Mouse (Mus musculus): ENCODE measurements around the gene 2510002D24Rik. TPM values are rescaled to one million over a fixed set of nuclear protein-coding genes. Genes with fewer than 3 reads are reported as not detected.
"Not testable (repeated sequence)": the region's sequence is repeated elsewhere in the genome, so short reads cannot be mapped to it uniquely, and the experiment has no call there.

Gene 2510002D24Rik
- polyA plus RNA-seq, 1 experiment from 2014 or later: 18.1 TPM

GRCm38 (mm10) chr16:18836073-18836467 is 308 bp upstream of the 2510002D24Rik start:
- H3K9ac ChIP-seq (ENCODE audit: low read depth, low read length): peak overlapping the region; percentile 94
- WGBS (ENCODE audit: insufficient replicate concordance): 34% methylated on average over 3 of the region's 3 CpGs
- H3K9me3 ChIP-seq (replicated peaks; ENCODE audit: control insufficient read depth, low read length): no peaks in the 10 kb centered on the region
- H3K4me2 ChIP-seq (ENCODE audit: low read depth, low read length): peak overlapping the region; percentile 80
- ATAC-seq (ENCODE audit: low read depth): no peak
- H3K27me3 ChIP-seq (ENCODE audit: control insufficient read depth, insufficient read depth, low read depth, low read length): no peaks in the 10 kb centered on the region
- peak overlapping the region; percentile 77 for H3K4me3 ChIP-seq (ENCODE audit: low read depth, low read length)
- no peak overlapping the region for H3K27ac ChIP-seq (ENCODE audit: low read length)
- peaks cover 8% of the 10 kb centered on the region for H3K4me1 ChIP-seq (ENCODE audit: control insufficient read depth, low read depth, low read length)
- H3K36me3 ChIP-seq (ENCODE audit: control insufficient read depth, insufficient read depth): peaks cover 13% of the 10 kb centered on the region

GRCm38 (mm10) chr16:18838346-18838745 is 2.0 kb downstream of the 2510002D24Rik start:
- no peak overlapping the region for H3K9ac ChIP-seq (ENCODE audit: low read depth, low read length)
- H3K9me3 ChIP-seq (replicated peaks; ENCODE audit: control insufficient read depth, low read length): no peaks in the 10 kb centered on the region
- whole genome bisulfite sequencing (ENCODE audit: insufficient replicate concordance): 90% methylated on average over 4 of the region's 4 CpGs
- H3K27me3 ChIP-seq (ENCODE audit: control insufficient read depth, insufficient read depth, low read depth, low read length): no peaks in the 10 kb centered on the region
- no peak overlapping the region for H3K4me3 ChIP-seq (ENCODE audit: low read depth, low read length)
- no peak overlapping the region for H3K4me2 ChIP-seq (ENCODE audit: low read depth, low read length)
- H3K27ac ChIP-seq (ENCODE audit: low read length): no peak overlapping the region
- H3K4me1 ChIP-seq (ENCODE audit: control insufficient read depth, low read depth, low read length): peaks cover 8% of the 10 kb centered on the region
- ATAC-seq (ENCODE audit: low read depth): no peak
- H3K36me3 ChIP-seq (ENCODE audit: control insufficient read depth, insufficient read depth): peaks cover 10% of the 10 kb centered on the region

GRCm38 (mm10) chr16:18846301-18846820 is 10.0 kb downstream of the 2510002D24Rik start:
- WGBS (ENCODE audit: insufficient replicate concordance): 78% methylated on average over 15 of the region's 15 CpGs

GRCm38 (mm10) chr16:18849521-18850190 is 13.3 kb downstream of the 2510002D24Rik start:
- not testable (repeated sequence) for H3K27me3 ChIP-seq (ENCODE audit: control insufficient read depth, insufficient read depth, low read depth, low read length); H3K9ac ChIP-seq (ENCODE audit: low read depth, low read length); H3K27ac ChIP-seq (ENCODE audit: low read length); H3K4me3 ChIP-seq (ENCODE audit: low read depth, low read length); H3K4me1 ChIP-seq (ENCODE audit: control insufficient read depth, low read depth, low read length); ATAC-seq (ENCODE audit: low read depth); H3K9me3 ChIP-seq (replicated peaks; ENCODE audit: control insufficient read depth, low read length); H3K4me2 ChIP-seq (ENCODE audit: low read depth, low read length); H3K36me3 ChIP-seq (ENCODE audit: control insufficient read depth, insufficient read depth)
- 79% methylated on average over 15 of the region's 17 CpGs for WGBS (ENCODE audit: insufficient replicate concordance)

More at GRCm38 (mm10) chr16:18846301-18846820, 10.0 kb downstream of the 2510002D24Rik start:
- Histone ChIP-seq H3K9ac (ENCODE audit: low read depth, low read length) (no peak overlapping the region), H3K4me1 (ENCODE audit: control insufficient read depth, low read depth, low read length) (no peaks in the 10 kb centered on the region), H3K4me3 (ENCODE audit: low read depth, low read length) (no peak overlapping the region), H3K4me2 (ENCODE audit: low read depth, low read length) (no peak overlapping the region), H3K9me3 (replicated peaks; ENCODE audit: control insufficient read depth, low read length) (no peaks in the 10 kb centered on the region), H3K27me3 (ENCODE audit: control insufficient read depth, insufficient read depth, low read depth, low read length) (no peaks in the 10 kb centered on the region), H3K27ac (ENCODE audit: low read length) (no peak overlapping the region), H3K36me3 (ENCODE audit: control insufficient read depth, insufficient read depth) (no peaks in the 10 kb centered on the region)
- no peak for ATAC-seq (ENCODE audit: low read depth)

- Histone ChIP-seq H3K27me3 (ENCODE audit: control insufficient read depth, insufficient read depth, low read depth, low read length) (no peaks in the 10 kb centered on the region), H3K9me3 (replicated peaks; ENCODE audit: control insufficient read depth, low read length) (0 out of 2 replicates have a peak, but pooled peaks cover 4% of the 10 kb centered on the region), H3K4me1 (ENCODE audit: control insufficient read depth, low read depth, low read length) (no peaks in the 10 kb centered on the region), H3K36me3 (ENCODE audit: control insufficient read depth, insufficient read depth) (no peaks in the 10 kb centered on the region), H3K4me3 (ENCODE audit: low read depth, low read length) (no peak overlapping the region), H3K9ac (ENCODE audit: low read depth, low read length) (no peak overlapping the region), H3K4me2 (ENCODE audit: low read depth, low read length) (no peak overlapping the region), H3K27ac (ENCODE audit: low read length) (no peak overlapping the region)
- ATAC-seq (ENCODE audit: low read depth): no peak
Observed at GRCm38 (mm10) chr16:18858551-18858950, 22.2 kb downstream of the 2510002D24Rik start.

- no peak overlapping the region for H3K4me3 ChIP-seq (ENCODE audit: low read depth, low read length)
- ATAC-seq (ENCODE audit: low read depth): no peak
- H3K27me3 ChIP-seq (ENCODE audit: control insufficient read depth, insufficient read depth, low read depth, low read length): no peaks in the 10 kb centered on the region
- H3K4me1 ChIP-seq (ENCODE audit: control insufficient read depth, low read depth, low read length): no peaks in the 10 kb centered on the region
- no peaks in the 10 kb centered on the region for H3K36me3 ChIP-seq (ENCODE audit: control insufficient read depth, insufficient read depth)
- WGBS (ENCODE audit: insufficient replicate concordance): 41% methylated on average over 1 of the region's 1 CpGs
- H3K27ac ChIP-seq (ENCODE audit: low read length): no peak overlapping the region
- H3K9ac ChIP-seq (ENCODE audit: low read depth, low read length): no peak overlapping the region
- H3K9me3 ChIP-seq (replicated peaks; ENCODE audit: control insufficient read depth, low read length): 0 out of 2 replicates have a peak, but pooled peaks cover 4% of the 10 kb centered on the region
- no peak overlapping the region for H3K4me2 ChIP-seq (ENCODE audit: low read depth, low read length)
Observed at GRCm38 (mm10) chr16:18860186-18860585, 23.8 kb downstream of the 2510002D24Rik start.

GRCm38 (mm10) chr16:18870495-18870894 is 34.1 kb downstream of the 2510002D24Rik start:
- H3K9ac ChIP-seq (ENCODE audit: low read depth, low read length); H3K4me3 ChIP-seq (ENCODE audit: low read depth, low read length); H3K27ac ChIP-seq (ENCODE audit: low read length); H3K4me2 ChIP-seq (ENCODE audit: low read depth, low read length); H3K9me3 ChIP-seq (replicated peaks; ENCODE audit: control insufficient read depth, low read length); H3K27me3 ChIP-seq (ENCODE audit: control insufficient read depth, insufficient read depth, low read depth, low read length): not testable (repeated sequence)
- ATAC-seq (ENCODE audit: low read depth): 0 out of 2 replicates have a peak, but pooled peaks have one; percentile 47
- peaks cover 14% of the 10 kb centered on the region for H3K4me1 ChIP-seq (ENCODE audit: control insufficient read depth, low read depth, low read length)
- 46% methylated on average over 1 of the region's 1 CpGs for WGBS (ENCODE audit: insufficient replicate concordance)
- peaks cover 18% of the 10 kb centered on the region; the same call in 1 of the 2 replicates for H3K36me3 ChIP-seq (ENCODE audit: control insufficient read depth, insufficient read depth)

GRCm38 (mm10) chr16:18876091-18876441 is 39.7 kb downstream of the 2510002D24Rik start:
- WGBS (ENCODE audit: insufficient replicate concordance): under 1% methylated on average over 17 of the region's 17 CpGs
- no peaks in the 10 kb centered on the region for H3K9me3 ChIP-seq (replicated peaks; ENCODE audit: control insufficient read depth, low read length)
- H3K36me3 ChIP-seq (ENCODE audit: control insufficient read depth, insufficient read depth): peaks cover 18% of the 10 kb centered on the region; the same call in 1 of the 2 replicates

More at GRCm38 (mm10) chr16:18876091-18876441, 39.7 kb downstream of the 2510002D24Rik start:
- H3K9ac ChIP-seq (ENCODE audit: low read depth, low read length): peak overlapping the region; percentile 66
- ATAC-seq (ENCODE audit: low read depth): no peak
- peak overlapping the region; percentile 98 for H3K4me2 ChIP-seq (ENCODE audit: low read depth, low read length)
- H3K4me1 ChIP-seq (ENCODE audit: control insufficient read depth, low read depth, low read length): peaks cover 23% of the 10 kb centered on the region
- H3K27ac ChIP-seq (ENCODE audit: low read length): peak overlapping the region; percentile 98
- peak overlapping the region; percentile 93 for H3K4me3 ChIP-seq (ENCODE audit: low read depth, low read length)
- no peaks in the 10 kb centered on the region for H3K27me3 ChIP-seq (ENCODE audit: control insufficient read depth, insufficient read depth, low read depth, low read length)
